Mouse (Mus musculus): ENCODE measurements around the gene Aspg.

GRCm38 (mm10) chr12:112144377-112145115 is 38.1 kb downstream of the Aspg start:
- TF ChIP-seq CTCF (conservative IDR thresholded peaks at IDR 0.05; ENCODE audit: insufficient read depth, insufficient read length, low read depth, low read length) (no peak), POLR2A (IDR thresholded peaks at IDR 0.05; ENCODE audit: low read depth, low read length) (no peak)
